Mouse (Mus musculus) midbrain, postnatal 0 days (tissue): ENCODE measurements around the gene Shc1. TPM values are rescaled to one million over a fixed set of nuclear protein-coding genes. Genes with fewer than 3 reads are reported as not detected.
A peak's percentile ranks its signal among the peaks of the same experiment; 100 is the strongest.

Source experiments
- ATAC-seq: fragments of 200-750 bp; cut with Nextera tagmentation; 2 replicates; pipeline ENCODE4 v1.8.0; 2017; ENCODE audit warnings: moderate number of reproducible peaks, mild to moderate bottlenecking, moderate TSS enrichment, moderate library complexity; ENCODE audit not compliant: low FRiP score
- DNase-seq: peaks from one replicate; pipeline ENCODE4 v3.0.0-alpha.2; 2015; ENCODE audit warnings: low spot score
- H3K27ac ChIP-seq: fragments of 300-500 bp; sonication (generic); 2 replicates; pipeline ENCODE4 v1.5.1; 2014; ENCODE audit warnings: low read depth, mild to moderate bottlenecking, low read length, mixed read lengths
- H3K27me3 ChIP-seq: fragments of 300-500 bp; sonication (generic); 2 replicates; pipeline ENCODE4 v1.6.1; 2014; ENCODE audit warnings: low read length, control low read depth, mixed read lengths; ENCODE audit not compliant: insufficient read depth
- H3K36me3 ChIP-seq: fragments of 300-500 bp; sonication (generic); 2 replicates; pipeline ENCODE4 v1.6.1; 2014; ENCODE audit warnings: low read length, control low read depth, mixed read lengths; ENCODE audit not compliant: insufficient read depth
- H3K4me1 ChIP-seq: fragments of 300-500 bp; sonication (generic); 2 replicates; pipeline ENCODE4 v1.6.1; 2014; ENCODE audit warnings: mild to moderate bottlenecking, control low read depth, antibody characterized with exemption, low read length, mixed read lengths; ENCODE audit not compliant: insufficient read depth
- H3K4me2 ChIP-seq: fragments of 300-500 bp; sonication (generic); 2 replicates; pipeline ENCODE4 v1.6.1; 2014; ENCODE audit warnings: low read depth, mild to moderate bottlenecking, low read length, mixed read lengths; ENCODE audit not compliant: poor library complexity, severe bottlenecking
- H3K4me3 ChIP-seq: fragments of 300-500 bp; sonication (generic); 2 replicates; pipeline ENCODE4 v1.5.1; 2014; ENCODE audit warnings: low read depth, mild to moderate bottlenecking, low read length, moderate library complexity
- H3K9ac ChIP-seq: fragments of 300-500 bp; sonication (generic); replicated peaks from 2 replicates; pipeline ENCODE4 v1.6.1; 2014; ENCODE audit warnings: mild to moderate bottlenecking, low read length, moderate library complexity, mixed read lengths; ENCODE audit not compliant: poor library complexity, severe bottlenecking
- H3K9me3 ChIP-seq: fragments of 300-500 bp; sonication (generic); 2 replicates; pipeline ENCODE4 v1.6.1; 2016; ENCODE audit warnings: low read length, control low read depth
- CTCF ChIP-seq: IDR thresholded peaks from 2 replicates; pipeline ENCODE4 v1.5.1; 2016; ENCODE audit warnings: antibody characterized with exemption, mild to moderate bottlenecking
- WGBS: fragments of 180-500 bp; shearing (Covaris S2); extraction: QIAGEN DNeasy Blood & Tissue Kit; methylation state at CpG from one replicate; pipeline ENCODE4 v1.1.7; 2014; 5-methylcytosine and 5-hydroxymethylcytosine counted together
- polyA plus RNA-seq: library from polyadenylated mRNA; unstranded; fragments of >200 nt; fragmentation: Nextera tagmentation; extraction: Ambion mirVana; gene quantifications from 2 replicates; pipeline ENCODE4 v1.2.1, GENCODE M21; 2015
- total RNA-seq: library from RNA; depleted of rRNA; stranded (reverse); fragments of >200 nt; gene quantifications from 2 replicates; pipeline ENCODE4 v1.2.3, GENCODE M21; 2014

The Shc1 gene
- total and polyA plus RNA-seq, 2 experiments from 2014 or later = 11.0 to 24.9 TPM

- H3K4me1 ChIP-seq = 0 out of 2 replicates have a peak, but pooled peaks cover 7% of the 10 kb centered on the region
- H3K4me3 ChIP-seq = peak overlapping the region; percentile 16; the same call in 1 of the 2 replicates
- no peaks in the 10 kb centered on the region for H3K27me3 ChIP-seq
- DNase-seq = peak; percentile 38
- WGBS = 15% methylated on average over 5 of the region's 5 CpGs
- H3K36me3 ChIP-seq = peaks cover 23% of the 10 kb centered on the region
- ATAC-seq = peak; percentile 55
- H3K27ac ChIP-seq = peak overlapping the region; percentile 4; the same call in 1 of the 2 replicates
- peak overlapping the region; percentile 29; the same call in 1 of the 2 replicates for H3K9ac ChIP-seq
- TF ChIP-seq CTCF = no peak
- H3K9me3 ChIP-seq = no peaks in the 10 kb centered on the region
- H3K4me2 ChIP-seq = peak overlapping the region; percentile 38
Observed at GRCm38 (mm10) chr3:89437269-89437668, 19.0 kb downstream of the Shc1 start.

GRCm38 (mm10) chr3:89440691-89441090 is 22.4 kb downstream of the Shc1 start:
- no peak overlapping the region for H3K9ac ChIP-seq

GRCm38 (mm10) chr3:89448720-89449537 is 30.7 kb downstream of the Shc1 start:
- ATAC-seq = 0 out of 2 replicates have a peak, but pooled peaks have one; percentile 18

More at GRCm38 (mm10) chr3:89440691-89441090, 22.4 kb downstream of the Shc1 start:
- Histone ChIP-seq H3K4me3 (no peak overlapping the region), H3K4me1 (0 out of 2 replicates have a peak, but pooled peaks cover 7% of the 10 kb centered on the region), H3K36me3 (no peaks in the 10 kb centered on the region), H3K4me2 (no peak overlapping the region), H3K9me3 (no peaks in the 10 kb centered on the region), H3K27me3 (no peaks in the 10 kb centered on the region), H3K27ac (no peak overlapping the region)
- no peak for TF ChIP-seq CTCF
- DNase-seq (no peak), ATAC-seq (no peak)
- 98% methylated on average over 2 of the region's 2 CpGs for WGBS

GRCm38 (mm10) chr3:89449541-89449940 is 31.3 kb downstream of the Shc1 start:
- whole genome bisulfite sequencing = 37% methylated on average over 7 of the region's 7 CpGs
- no peaks in the 10 kb centered on the region for H3K36me3 ChIP-seq
- ATAC-seq (peak; percentile 64; the same call in 1 of the 2 replicates), DNase-seq (peak; percentile 80)
- no peak overlapping the region for H3K27ac ChIP-seq
- H3K9ac ChIP-seq = no peak overlapping the region
- no peak overlapping the region for H3K4me2 ChIP-seq
- H3K9me3 ChIP-seq = no peaks in the 10 kb centered on the region
- H3K4me3 ChIP-seq = no peak overlapping the region
- TF ChIP-seq CTCF = peak; percentile 79
- no peaks in the 10 kb centered on the region for H3K27me3 ChIP-seq
- peaks cover 5% of the 10 kb centered on the region; the same call in 1 of the 2 replicates for H3K4me1 ChIP-seq

More at GRCm38 (mm10) chr3:89448720-89449537, 30.7 kb downstream of the Shc1 start:
- DNase-seq = peak; percentile 34
- Histone ChIP-seq H3K27me3 (no peaks in the 10 kb centered on the region), H3K4me1 (peaks cover 5% of the 10 kb centered on the region; the same call in 1 of the 2 replicates), H3K4me2 (no peak overlapping the region), H3K9me3 (no peaks in the 10 kb centered on the region), H3K36me3 (no peaks in the 10 kb centered on the region), H3K9ac (no peak overlapping the region), H3K27ac (no peak overlapping the region), H3K4me3 (no peak overlapping the region)
- no peak for TF ChIP-seq CTCF
- 73% methylated on average over 13 of the region's 13 CpGs for WGBS

- Histone ChIP-seq H3K4me3 (no peak overlapping the region), H3K4me1 (peaks cover 5% of the 10 kb centered on the region; the same call in 1 of the 2 replicates), H3K9me3 (no peaks in the 10 kb centered on the region), H3K27me3 (no peaks in the 10 kb centered on the region), H3K4me2 (no peak overlapping the region), H3K27ac (no peak overlapping the region), H3K9ac (no peak overlapping the region), H3K36me3 (no peaks in the 10 kb centered on the region)
- peak; percentile 32 for DNase-seq
- no peak for ATAC-seq
- TF ChIP-seq CTCF = no peak
- 89% methylated on average over 1 of the region's 1 CpGs for WGBS
Observed at GRCm38 (mm10) chr3:89451916-89452315, 33.7 kb downstream of the Shc1 start.
